Mouse (Mus musculus) intestine, postnatal 0 days (tissue): ENCODE results near the gene Nelfb. TPM values are rescaled to one million over a fixed set of nuclear protein-coding genes. Genes with fewer than 3 reads are reported as not detected.

Experiments used
- ATAC-seq: fragments of 200-750 bp; cut with Nextera tagmentation; 2 replicates; pipeline ENCODE4 v1.8.0; 2017; ENCODE audit warnings: mild to moderate bottlenecking, moderate TSS enrichment, moderate library complexity
- H3K27ac ChIP-seq: fragments of 300-500 bp; sonication (generic); 2 replicates; pipeline ENCODE4 v1.5.1; 2014; ENCODE audit warnings: mild to moderate bottlenecking, low read depth, low read length, moderate library complexity
- H3K27me3 ChIP-seq: fragments of 300-500 bp; sonication (generic); replicated peaks from 2 replicates; pipeline ENCODE4 v1.6.1; 2014; ENCODE audit warnings: low read length, mixed read lengths; ENCODE audit not compliant: control insufficient read depth, insufficient read depth
- H3K36me3 ChIP-seq: fragments of 300-500 bp; sonication (generic); 2 replicates; pipeline ENCODE4 v1.6.1; 2014; ENCODE audit warnings: mild to moderate bottlenecking, moderate library complexity; ENCODE audit not compliant: control insufficient read depth, insufficient read depth
- H3K4me1 ChIP-seq: fragments of 300-500 bp; sonication (generic); replicated peaks from 2 replicates; pipeline ENCODE4 v1.6.1; 2014; ENCODE audit warnings: antibody characterized with exemption, low read length, mixed read lengths; ENCODE audit not compliant: control insufficient read depth, insufficient read depth
- H3K4me2 ChIP-seq: fragments of 300-500 bp; sonication (generic); replicated peaks from 2 replicates; pipeline ENCODE4 v1.6.1; 2014; ENCODE audit warnings: low read depth, mild to moderate bottlenecking, moderate library complexity
- H3K4me3 ChIP-seq: fragments of 300-500 bp; sonication (generic); 2 replicates; pipeline ENCODE4 v1.5.1; 2014; ENCODE audit warnings: low read depth, low read length
- H3K9ac ChIP-seq: fragments of 300-500 bp; sonication (generic); 2 replicates; pipeline ENCODE4 v1.6.1; 2014; ENCODE audit warnings: mild to moderate bottlenecking, low read depth, low read length
- H3K9me3 ChIP-seq: fragments of 300-500 bp; sonication (generic); 2 replicates; pipeline ENCODE4 v1.6.1; 2016; ENCODE audit warnings: mixed run types; ENCODE audit not compliant: control insufficient read depth
- CTCF ChIP-seq: sonication (generic); IDR thresholded peaks from 2 replicates; pipeline ENCODE4 v1.5.1; 2016; ENCODE audit warnings: low read depth, mild to moderate bottlenecking, control low read depth, antibody characterized with exemption, moderate library complexity
- WGBS: fragments of 180-500 bp; shearing (Covaris S2); extraction: QIAGEN DNeasy Blood & Tissue Kit; methylation state at CpG from one replicate; pipeline ENCODE4 v1.1.7; 2014; 5-methylcytosine and 5-hydroxymethylcytosine counted together
- polyA plus RNA-seq: library from polyadenylated mRNA; unstranded; fragments of >200 nt; fragmentation: Nextera tagmentation; extraction: Ambion mirVana; gene quantifications from 2 replicates; pipeline ENCODE4 v1.2.1, GENCODE M21; 2015

Nelfb gene
- polyA plus RNA-seq, 1 experiment from 2014 or later: 41.4 TPM

DNA sequence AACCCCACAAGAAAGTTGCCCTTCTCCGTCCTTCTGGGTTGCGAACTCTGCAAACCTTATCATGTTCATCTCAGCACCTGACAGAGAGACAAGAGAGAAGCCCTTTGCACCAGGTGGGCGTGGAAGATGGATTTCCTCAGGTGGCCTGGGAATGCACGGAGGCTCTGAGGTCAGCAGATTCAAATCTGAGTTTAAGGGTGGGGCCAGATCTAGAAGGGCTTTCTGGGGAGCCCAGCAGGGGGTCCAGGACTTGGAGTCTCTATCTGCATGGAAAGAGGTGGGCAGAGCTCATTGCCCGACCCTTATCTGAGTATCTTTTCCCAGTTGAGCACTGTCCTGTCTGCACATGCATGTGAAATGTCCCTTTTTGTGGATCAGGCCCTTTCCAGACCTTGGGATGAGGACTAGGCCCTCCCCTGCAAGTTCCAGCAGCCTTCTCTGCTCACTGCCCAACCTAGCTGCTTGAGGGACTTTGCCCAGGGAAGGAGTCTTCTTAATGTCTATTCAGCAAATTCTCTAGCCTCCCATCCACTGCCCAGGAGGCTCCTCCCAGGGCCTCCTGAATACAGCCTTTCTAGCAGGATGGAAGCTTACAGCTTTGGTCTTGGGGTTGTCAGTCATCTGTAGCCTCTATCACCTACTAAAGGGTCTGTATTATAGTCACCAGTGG lies 23.4 kb upstream of the Nelfb start:
- Histone ChIP-seq H3K4me2 (peak overlapping the region; percentile 51), H3K36me3 (no peaks in the 10 kb centered on the region), H3K27ac (peak overlapping the region; percentile 90), H3K4me1 (peaks cover 9% of the 10 kb centered on the region), H3K4me3 (no peak overlapping the region), H3K9ac (no peak overlapping the region; the same call in 1 of the 2 replicates), H3K27me3 (no peaks in the 10 kb centered on the region), H3K9me3 (no peaks in the 10 kb centered on the region)
- TF ChIP-seq CTCF: no peak
- peak; percentile 83 for ATAC-seq
- WGBS: 39% methylated on average over 5 of the region's 5 CpGs

- no peaks in the 10 kb centered on the region for H3K9me3 ChIP-seq
- TF ChIP-seq CTCF: no peak
- no peak within 1 kb of the TSS for H3K4me3 ChIP-seq
- peak within 1 kb of the TSS; percentile 90 for H3K27ac ChIP-seq
- H3K36me3 ChIP-seq: no peaks in the 10 kb centered on the region
- H3K27me3 ChIP-seq: no peaks in the 10 kb centered on the region
- peak within 1 kb of the TSS; percentile 51 for H3K4me2 ChIP-seq
- peak; percentile 50 for ATAC-seq
- no peak within 1 kb of the TSS; the same call in 1 of the 2 replicates for H3K9ac ChIP-seq
- WGBS: 43% methylated on average over 3 of the region's 3 CpGs
- H3K4me1 ChIP-seq: peaks cover 11% of the 10 kb centered on the region
Observed at GRCm38 (mm10) chr2:25234050-25234449, 22.8 kb upstream of the Nelfb start, which contains the start of gene Slc34a3. Gene Slc34a3, minus strand, starts transcription at chr2:25234364.

GRCm38 (mm10) chr2:25233421-25233820 lies 22.1 kb upstream of the Nelfb start:
- H3K4me2 ChIP-seq: peak overlapping the region; percentile 51
- TF ChIP-seq CTCF: no peak
- H3K36me3 ChIP-seq: no peaks in the 10 kb centered on the region
- WGBS: 56% methylated on average over 4 of the region's 4 CpGs
- peak overlapping the region; percentile 90 for H3K27ac ChIP-seq
- ATAC-seq: no peak
- no peak overlapping the region for H3K4me3 ChIP-seq
- H3K4me1 ChIP-seq: peaks cover 15% of the 10 kb centered on the region
- H3K27me3 ChIP-seq: no peaks in the 10 kb centered on the region
- H3K9me3 ChIP-seq: no peaks in the 10 kb centered on the region
- no peak overlapping the region for H3K9ac ChIP-seq

DNA sequence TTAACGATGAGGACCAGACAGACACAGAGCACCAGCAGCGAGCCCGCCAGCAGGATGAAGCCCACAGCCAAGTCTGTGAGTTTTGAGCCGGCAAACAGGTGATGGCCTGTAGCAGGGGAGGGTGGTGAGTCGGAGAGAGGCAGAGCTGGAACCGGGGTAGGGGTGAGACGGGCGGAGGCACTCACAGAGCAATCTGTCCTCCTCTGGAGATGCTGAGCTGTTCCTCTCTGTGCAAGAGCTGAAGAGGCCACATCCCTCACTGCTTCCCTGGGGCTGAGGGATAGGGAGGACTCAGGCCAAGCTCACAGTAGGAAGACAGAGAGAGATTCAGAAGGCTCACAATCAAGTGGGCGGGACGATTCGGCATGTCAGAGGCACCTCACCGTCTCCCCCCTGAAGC lies 19.7 kb upstream of the Nelfb start:
- Histone ChIP-seq H3K27me3 (no peaks in the 10 kb centered on the region), H3K4me3 (no peak overlapping the region), H3K27ac (no peak overlapping the region), H3K4me1 (peaks cover 15% of the 10 kb centered on the region), H3K9ac (no peak overlapping the region), H3K4me2 (no peak overlapping the region), H3K36me3 (no peaks in the 10 kb centered on the region), H3K9me3 (no peaks in the 10 kb centered on the region)
- no peak for TF ChIP-seq CTCF
- ATAC-seq: no peak
- 64% methylated on average over 12 of the region's 12 CpGs for WGBS

DNA sequence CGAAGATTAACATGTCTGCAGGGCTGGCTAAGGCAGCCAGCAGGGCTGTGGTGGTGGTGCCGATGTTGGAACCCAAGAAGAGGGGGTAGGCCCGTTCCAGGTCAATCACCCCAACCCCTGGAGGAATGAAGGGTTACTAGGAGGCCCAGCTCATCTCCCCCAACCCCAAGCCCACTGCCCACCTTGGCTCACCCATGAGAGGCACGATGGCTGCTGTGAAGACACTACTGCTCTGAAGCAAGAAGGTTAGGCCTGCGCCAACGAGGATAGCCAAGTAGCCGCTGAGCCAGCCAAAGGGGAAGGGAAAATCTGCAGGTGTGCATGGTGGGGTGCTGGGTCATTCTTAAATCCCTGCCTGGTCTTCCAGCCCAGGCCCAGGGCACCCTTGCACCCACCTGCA lies 19.3 kb upstream of the Nelfb start:
- H3K4me2 ChIP-seq: no peak overlapping the region
- no peaks in the 10 kb centered on the region for H3K9me3 ChIP-seq
- no peak overlapping the region for H3K27ac ChIP-seq
- no peak overlapping the region for H3K9ac ChIP-seq
- no peaks in the 10 kb centered on the region for H3K36me3 ChIP-seq
- peaks cover 18% of the 10 kb centered on the region for H3K4me1 ChIP-seq
- TF ChIP-seq CTCF: no peak
- H3K4me3 ChIP-seq: no peak overlapping the region
- H3K27me3 ChIP-seq: no peaks in the 10 kb centered on the region
- 94% methylated on average over 7 of the region's 7 CpGs for WGBS
- ATAC-seq: no peak

DNA sequence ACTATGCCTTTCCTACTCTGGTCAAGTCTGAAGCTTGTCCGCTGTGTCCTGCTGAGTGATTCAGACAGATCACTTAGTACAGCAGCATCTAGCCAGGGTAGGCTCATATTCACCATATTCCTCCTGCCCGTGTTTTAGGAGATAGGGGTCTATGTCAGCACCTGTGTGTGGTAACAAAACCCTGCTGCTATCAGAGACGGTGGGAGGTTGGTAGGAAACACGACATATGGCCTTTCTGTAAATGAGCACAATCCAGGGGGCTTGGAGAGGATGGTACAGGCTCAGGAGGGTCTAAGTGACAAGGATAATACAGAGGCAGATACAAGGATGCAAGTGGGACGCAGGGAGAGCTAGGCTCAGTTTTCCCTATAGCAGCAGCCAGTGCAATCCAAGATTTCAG lies 18.3 kb upstream of the Nelfb start:
- H3K4me3 ChIP-seq: no peak overlapping the region
- H3K9me3 ChIP-seq: no peaks in the 10 kb centered on the region
- H3K9ac ChIP-seq: no peak overlapping the region
- H3K27ac ChIP-seq: no peak overlapping the region
- H3K4me2 ChIP-seq: no peak overlapping the region
- peaks cover 13% of the 10 kb centered on the region for H3K4me1 ChIP-seq
- no peaks in the 10 kb centered on the region for H3K27me3 ChIP-seq
- no peaks in the 10 kb centered on the region for H3K36me3 ChIP-seq
- no peak for TF ChIP-seq CTCF
- ATAC-seq: no peak
- 89% methylated on average over 5 of the region's 5 CpGs for WGBS
